Mouse (Mus musculus) layer of hippocampus, adult 2 months (tissue): Measurements from ENCODE around the gene 1700025G04Rik. TPM values are rescaled to one million over a fixed set of nuclear protein-coding genes. Genes with fewer than 3 reads are reported as not detected.

Experiments used
- DNase-seq, 2 experiments: peaks; one replicate each; pipeline ENCODE4 v3.0.0; 2022; ENCODE audit warnings: low spot score in 2 of 2
- H3K27ac ChIP-seq: fragments of 200-600 bp; 2 replicates; pipeline ENCODE4 v1.8.1; 2022
- H3K4me3 ChIP-seq: fragments of 200-600 bp; 2 replicates; pipeline ENCODE4 v1.8.1; 2022; ENCODE audit warnings: mild to moderate bottlenecking
- CTCF ChIP-seq: fragments of 200-600 bp; conservative IDR thresholded peaks from 2 replicates; pipeline ENCODE4 v1.8.1; 2022; ENCODE audit warnings: antibody characterized with exemption, mild to moderate bottlenecking, moderate library complexity
- total RNA-seq, 2 experiments: library from RNA; stranded (reverse); gene quantifications; 2 replicates each; pipeline ENCODE4 v1.2.3; 2021

The 1700025G04Rik gene
- total RNA-seq, 2 experiments from 2014 or later, result 74.2 to 76.0 TPM

GRCm38 (mm10) chr1:151925738-151926137, 164.2 kb downstream of the 1700025G04Rik start:
- Histone ChIP-seq H3K4me3 (no peak overlapping the region), H3K27ac (peak overlapping the region; percentile 61; the same call in 1 of the 2 replicates)
- TF ChIP-seq CTCF, result no peak
- peak; percentile 30 to 61 for DNase-seq

- DNase-seq, result no peak
- Histone ChIP-seq H3K27ac (no peak overlapping the region), H3K4me3 (no peak overlapping the region)
- TF ChIP-seq CTCF, result no peak
Observed at GRCm38 (mm10) chr1:151918806-151919357, 171.0 kb downstream of the 1700025G04Rik start.

- DNase-seq, result no peak
- TF ChIP-seq CTCF, result no peak
- no peak overlapping the region for H3K4me3 ChIP-seq
- H3K27ac ChIP-seq, result no peak overlapping the region
Observed at GRCm38 (mm10) chr1:151917736-151918135, 172.2 kb downstream of the 1700025G04Rik start.

- Histone ChIP-seq H3K4me3 (no peak overlapping the region), H3K27ac (no peak overlapping the region)
- no peak for DNase-seq
- no peak for TF ChIP-seq CTCF
Observed at GRCm38 (mm10) chr1:151914494-151914893, 175.4 kb downstream of the 1700025G04Rik start.

- no peak overlapping the region for H3K4me3 ChIP-seq
- no peak for TF ChIP-seq CTCF
- DNase-seq, result no peak
- H3K27ac ChIP-seq, result no peak overlapping the region
Observed at GRCm38 (mm10) chr1:151907014-151907413, 182.9 kb downstream of the 1700025G04Rik start.

GRCm38 (mm10) chr1:151900706-151901360, 189.1 kb downstream of the 1700025G04Rik start:
- no peak overlapping the region; the same call in 1 of the 2 replicates for H3K4me3 ChIP-seq
- TF ChIP-seq CTCF, result no peak
- no peak for DNase-seq
- H3K27ac ChIP-seq, result no peak overlapping the region

- Histone ChIP-seq H3K4me3 (no peak overlapping the region), H3K27ac (no peak overlapping the region)
- no peak for DNase-seq
- no peak for TF ChIP-seq CTCF
Observed at GRCm38 (mm10) chr1:151899964-151900363, 190.0 kb downstream of the 1700025G04Rik start.

GRCm38 (mm10) chr1:151895406-151895805, 194.5 kb downstream of the 1700025G04Rik start:
- Histone ChIP-seq H3K4me3 (no peak overlapping the region), H3K27ac (no peak overlapping the region)
- no peak for TF ChIP-seq CTCF
- no peak for DNase-seq

GRCm38 (mm10) chr1:151893976-151894375, 195.9 kb downstream of the 1700025G04Rik start:
- H3K4me3 ChIP-seq, result no peak overlapping the region
- no peak overlapping the region for H3K27ac ChIP-seq
- TF ChIP-seq CTCF, result no peak
- DNase-seq, result no peak

- H3K27ac ChIP-seq, result no peak overlapping the region
- no peak for DNase-seq
- no peak overlapping the region for H3K4me3 ChIP-seq
- peak; percentile 27 for TF ChIP-seq CTCF
Observed at GRCm38 (mm10) chr1:151892008-151892407, 197.9 kb downstream of the 1700025G04Rik start.

- Histone ChIP-seq H3K27ac (no peak overlapping the region), H3K4me3 (no peak overlapping the region)
- TF ChIP-seq CTCF, result no peak
- no peak for DNase-seq
Observed at GRCm38 (mm10) chr1:151891194-151891593, 198.7 kb downstream of the 1700025G04Rik start.

GRCm38 (mm10) chr1:151890041-151890621, 199.8 kb downstream of the 1700025G04Rik start:
- TF ChIP-seq CTCF, result no peak
- Histone ChIP-seq H3K4me3 (no peak overlapping the region), H3K27ac (peak overlapping the region; percentile 43; the same call in 1 of the 2 replicates)
- no peak for DNase-seq

- no peak overlapping the region for H3K4me3 ChIP-seq
- no peak for DNase-seq
- TF ChIP-seq CTCF, result no peak
Observed at GRCm38 (mm10) chr1:151887631-151888030, 202.3 kb downstream of the 1700025G04Rik start.

GRCm38 (mm10) chr1:151887126-151887525, 202.8 kb downstream of the 1700025G04Rik start:
- DNase-seq, result no peak
- H3K27ac ChIP-seq, result no peak overlapping the region
- H3K4me3 ChIP-seq, result no peak overlapping the region
- no peak for TF ChIP-seq CTCF

More at GRCm38 (mm10) chr1:151887631-151888030, 202.3 kb downstream of the 1700025G04Rik start:
- H3K27ac ChIP-seq, result no peak overlapping the region
